Mouse (Mus musculus) brain, embryonic 14.5 days (tissue): ENCODE measurements around the gene Cul4a.

ENCODE experiments used
- CTCF ChIP-seq: fragments of 200-500 bp; IDR thresholded peaks from 2 replicates; pipeline ENCODE4 v1.5.1; 2012; ENCODE audit warnings: inconsistent platforms, mild to moderate bottlenecking, moderate library complexity, borderline replicate concordance; ENCODE audit not compliant: insufficient read depth, insufficient read length; ENCODE audit errors: extremely low read depth
- POLR2A ChIP-seq: fragments of 200-500 bp; IDR thresholded peaks from 2 replicates; pipeline ENCODE4 v1.6.1; 2012; ENCODE audit warnings: mild to moderate bottlenecking, inconsistent platforms, borderline replicate concordance; ENCODE audit not compliant: poor library complexity, insufficient read depth, insufficient read length, severe bottlenecking; ENCODE audit errors: extremely low read depth

GRCm38 (mm10) chr8:13156327-13157097 is 51.1 kb downstream of the Cul4a start:
- TF ChIP-seq CTCF: no peak
- no peak for TF ChIP-seq POLR2A
